Mouse (Mus musculus) neural tube, embryonic 11.5 days (tissue): ENCODE results near the gene Rack1. TPM values are rescaled to one million over a fixed set of nuclear protein-coding genes. Genes with fewer than 3 reads are reported as not detected.

ENCODE experiments used
- polyA plus RNA-seq: library from polyadenylated mRNA; unstranded; fragments of >200 nt; fragmentation: Nextera tagmentation; extraction: Ambion mirVana; gene quantifications from 2 replicates; pipeline ENCODE4 v1.2.1, GENCODE M21; 2014

The Rack1 gene
- polyA plus RNA-seq, 1 experiment from 2014 or later, result 652 TPM

Other genes with a start within 250 kb of the Rack1 start
- gene Trim41, start 17.0 kb downstream of the Rack1 start, polyA plus RNA-seq, result 3.6 and 4.2 TPM in 2 replicates
- 0.51 and 0.97 TPM in 2 replicates for gene Trim7, start 25.8 kb downstream of the Rack1 start, polyA plus RNA-seq
- gene Gm12184, start 26.3 kb downstream of the Rack1 start, polyA plus RNA-seq, result 10.9 and 18.2 TPM in 2 replicates
- gene Irgm1, start 71.4 kb downstream of the Rack1 start, polyA plus RNA-seq, result 1.8 and 2.8 TPM in 2 replicates
- gene Gm5431, start 101.9 kb downstream of the Rack1 start, polyA plus RNA-seq, result 0.31 TPM in 1 of 2 replicates, not detected in the other
- gene Psme2b, start 145.9 kb downstream of the Rack1 start, polyA plus RNA-seq, result 1.2 and 2.1 TPM in 2 replicates
- gene Olfr56, start 178.6 kb downstream of the Rack1 start, polyA plus RNA-seq, result not detected in 2 replicates
- 0.09 and 0.30 TPM in 2 replicates for gene 9930111J21Rik1, start 179.1 kb downstream of the Rack1 start, polyA plus RNA-seq
- not detected in 2 replicates for gene Gm12185, start 191.9 kb downstream of the Rack1 start, polyA plus RNA-seq
- gene Tgtp1, start 193.8 kb downstream of the Rack1 start, polyA plus RNA-seq, result not detected in 2 replicates